7 mouse cellular contexts compared by ENCODE assay signal in the genomic region with DNA sequence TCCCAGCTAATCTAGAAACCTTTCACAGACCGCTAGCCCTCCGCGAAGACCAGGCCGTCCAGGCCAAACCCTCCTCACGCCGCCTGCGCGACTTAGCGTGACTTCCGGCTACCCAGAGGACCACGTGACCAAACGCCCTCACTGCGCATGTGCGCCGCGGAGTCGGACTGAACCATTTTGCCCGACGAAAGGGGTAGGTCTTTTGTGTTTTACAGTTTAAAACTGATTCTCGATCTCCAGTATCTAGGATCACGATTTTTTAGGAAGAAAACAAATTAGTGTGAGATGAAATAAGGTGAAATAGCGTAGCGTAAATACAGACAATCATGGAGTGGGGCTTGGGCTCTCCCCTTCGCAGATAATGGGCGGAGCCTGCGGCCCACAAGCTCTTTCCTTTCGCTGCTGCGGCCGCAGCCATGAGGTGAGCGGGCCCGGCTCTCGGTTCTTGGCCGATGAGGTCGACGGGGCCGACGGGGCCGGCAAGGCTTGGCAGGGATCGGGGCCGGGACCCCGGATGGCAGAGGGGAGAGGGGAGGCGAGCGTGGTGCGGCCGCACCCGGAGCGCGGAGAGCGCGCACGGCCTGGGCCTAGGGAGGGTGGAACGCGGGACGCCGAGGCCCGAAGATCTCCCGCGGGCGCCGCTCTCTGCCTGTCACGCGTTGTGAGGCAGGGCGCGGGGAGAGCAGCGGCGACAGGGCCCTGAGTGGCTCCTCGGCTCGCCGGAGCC. TPM values are rescaled to one million over a fixed set of nuclear protein-coding genes. Genes with fewer than 3 reads are reported as not detected.
DNase-seq lines count a peak whose midpoint lies in the region; ATAC-seq lines count a peak whose summit lies in the region.

A gene (plus strand): TSS at position 141 of the 727 bp plus-strand sequence.

- DNase-seq in adrenal gland, adult 2 months = peak; percentile 91
- peak; percentile 87 for DNase-seq in embryo, embryonic 11.5 days (ENCODE audit: low read depth, low spot score)
- peak; percentile 89 to 95 for DNase-seq in gastrocnemius, postnatal 4 days (ENCODE audit: low spot score in 2 of 2)
- peak; percentile 90 to 93 for DNase-seq in left cerebral cortex, postnatal 36 days (ENCODE audit: low spot score in 2 of 2)
- peak; percentile 100 for DNase-seq in midbrain, embryonic 11.5 days (ENCODE audit: low spot score, missing footprints)
- peak; percentile 96 for DNase-seq in skeletal muscle tissue, adult 2 months (ENCODE audit: low read depth, low spot score)

- peak; percentile 77 for ATAC-seq in intestine, embryonic 16.5 days
- ATAC-seq in midbrain, embryonic 11.5 days (ENCODE audit: low FRiP score) = peak; percentile 75

- peaks cover 14% of the 10 kb centered on the region for H3K4me1 ChIP-seq in intestine, embryonic 16.5 days (ENCODE audit: control insufficient read depth, insufficient read depth, low read length)
- H3K4me1 ChIP-seq in midbrain, embryonic 11.5 days (ENCODE audit: control insufficient read depth, insufficient read depth, low read length) = peaks cover 22% of the 10 kb centered on the region

- WGBS in intestine, embryonic 16.5 days = under 1% methylated on average over 64 of the region's 69 CpGs
- WGBS in midbrain, embryonic 11.5 days = under 1% methylated on average over 67 of the region's 69 CpGs

- H3K4me3 ChIP-seq in intestine, embryonic 16.5 days (ENCODE audit: low read length) = peak within 1 kb of the TSS; percentile 100
- peak within 1 kb of the TSS; percentile 100 for H3K4me3 ChIP-seq in midbrain, embryonic 11.5 days (ENCODE audit: low read depth, low read length)

- peak within 1 kb of the TSS; percentile 100 for H3K9ac ChIP-seq in intestine, embryonic 16.5 days (ENCODE audit: low read depth, low read length)
- H3K9ac ChIP-seq in midbrain, embryonic 11.5 days (ENCODE audit: low read length) = peak within 1 kb of the TSS; percentile 99

- intact Hi-C loops in left cerebral cortex, postnatal 36 days (cut with DNase I) = loop anchor here (10.0 kb wide), 1 partner anchor 118 kb away; no protein-coding TSS in a partner anchor

- H3K27ac ChIP-seq in intestine, embryonic 16.5 days (ENCODE audit: low read length) = peak within 1 kb of the TSS; percentile 83
- peak within 1 kb of the TSS; percentile 93 for H3K27ac ChIP-seq in midbrain, embryonic 11.5 days (ENCODE audit: low read depth, low read length)

- H3K9me3 ChIP-seq in intestine, embryonic 16.5 days (ENCODE audit: control insufficient read depth, low read length) = no peaks in the 10 kb centered on the region
- H3K9me3 ChIP-seq in midbrain, embryonic 11.5 days (ENCODE audit: control insufficient read depth, low read length) = no peaks in the 10 kb centered on the region

- H3K27me3 ChIP-seq in intestine, embryonic 16.5 days (replicated peaks; ENCODE audit: control insufficient read depth, insufficient read depth, low read length) = no peaks in the 10 kb centered on the region
- H3K27me3 ChIP-seq in midbrain, embryonic 11.5 days (ENCODE audit: control insufficient read depth, insufficient read depth, low read length) = no peaks in the 10 kb centered on the region

- H3K4me2 ChIP-seq in intestine, embryonic 16.5 days (ENCODE audit: low read depth, low read length) = peak within 1 kb of the TSS; percentile 76
- peak within 1 kb of the TSS; percentile 80 for H3K4me2 ChIP-seq in midbrain, embryonic 11.5 days

- peaks cover 9% of the 10 kb centered on the region for H3K36me3 ChIP-seq in intestine, embryonic 16.5 days (ENCODE audit: control insufficient read depth, insufficient read depth, low read length)
- H3K36me3 ChIP-seq in midbrain, embryonic 11.5 days (ENCODE audit: control insufficient read depth, insufficient read depth, low read length) = peaks cover 16% of the 10 kb centered on the region

RNA-seq across cellular contexts. Expression of the gene that starts here (rescaled TPM):
- total RNA-seq in adrenal gland, adult 2 months (2021) = 1,000 to 10,000 TPM; 1,223 to 1,284 TPM
- polyA plus RNA-seq in adrenal gland, adult 2 months (2012; rRNA removed) = 128 and 129 TPM in 2 replicates
- total RNA-seq in gastrocnemius, postnatal 4 days (2021) = 1,000 to 10,000 TPM; 1,153 to 1,224 TPM
- polyA plus RNA-seq in intestine, embryonic 16.5 days (2015; fragmentation: Nextera tagmentation; extraction: Ambion mirVana) = 990 and 1,058 TPM in 2 replicates
- total RNA-seq in left cerebral cortex, postnatal 36 days (2021) = 100 to 1,000 TPM; 524 to 620 TPM
- polyA plus RNA-seq in midbrain, embryonic 11.5 days (2014; fragmentation: Nextera tagmentation; extraction: Ambion mirVana) = 945 and 991 TPM in 2 replicates

Comparison
In these comparisons a context has a peak if more than half of its experiments do, and no peak if none do; other contexts are left out.
1. Peak in every context shown above with its lines: DNase-seq, ATAC-seq, H3K4me3 ChIP-seq and H3K27ac ChIP-seq.